Mouse (Mus musculus) lung, adult 2 months (tissue): ENCODE measurements around the gene Tgfbr2.

Experiments used
- CTCF ChIP-seq: fragments of 200-500 bp; IDR thresholded peaks from 2 replicates; pipeline ENCODE4 v1.5.1; 2011; ENCODE audit warnings: mild to moderate bottlenecking, low read length, control low read depth; ENCODE audit not compliant: insufficient read depth
- POLR2A ChIP-seq: fragments of 200-500 bp; IDR thresholded peaks from 2 replicates; pipeline ENCODE4 v1.6.1; 2011; ENCODE audit warnings: low read depth, mild to moderate bottlenecking, control low read depth, low read length, borderline replicate concordance; ENCODE audit errors: extremely low read depth

DNA sequence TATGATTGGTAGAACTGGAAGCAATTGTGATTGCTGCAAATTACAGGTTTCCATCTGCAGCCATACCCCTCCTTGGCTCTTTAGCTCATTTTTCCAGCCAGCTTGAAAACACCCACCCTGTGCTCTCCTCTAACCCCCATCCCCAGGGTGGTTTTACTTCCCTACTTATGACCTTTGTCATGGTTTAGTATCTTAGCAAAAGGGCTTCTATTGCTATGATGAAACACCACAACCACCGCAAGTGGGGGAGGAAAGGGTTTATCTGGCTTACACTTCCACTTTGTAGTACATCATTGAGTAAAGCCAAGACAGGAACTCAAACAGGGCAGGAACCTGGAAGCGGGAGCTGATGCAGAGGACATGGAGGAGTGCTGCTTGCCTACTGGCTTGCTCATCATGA, 97.7 kb downstream of the Tgfbr2 start:
- no peak for TF ChIP-seq CTCF
- no peak for TF ChIP-seq POLR2A
